Mouse (Mus musculus): ENCODE measurements around the gene Polq. TPM values are rescaled to one million over a fixed set of nuclear protein-coding genes. Genes with fewer than 3 reads are reported as not detected.

Gene Polq
- polyA plus RNA-seq, 1 experiment from 2014 or later: 9.7 TPM

GRCm38 (mm10) chr16:36997650-36998049 lies 13.9 kb upstream of the Polq start:
- H3K27ac ChIP-seq (ENCODE audit: low read depth, low read length): no peak overlapping the region
- H3K9ac ChIP-seq (ENCODE audit: low read length): no peak overlapping the region
- no peak for ATAC-seq (ENCODE audit: insufficient read depth, low FRiP score, low TSS enrichment)
- no peaks in the 10 kb centered on the region for H3K36me3 ChIP-seq (ENCODE audit: control insufficient read depth, insufficient read depth, low read length)
- no peaks in the 10 kb centered on the region for H3K9me3 ChIP-seq (ENCODE audit: control insufficient read depth, low read length)
- WGBS: 83% methylated on average over 6 of the region's 6 CpGs
- H3K27me3 ChIP-seq (ENCODE audit: control insufficient read depth, insufficient read depth, low read length): no peaks in the 10 kb centered on the region
- no peak overlapping the region for H3K4me2 ChIP-seq (ENCODE audit: low read depth)
- no peak for DNase-seq (ENCODE audit: low spot score)
- H3K4me3 ChIP-seq (ENCODE audit: low read depth, low read length): no peak overlapping the region
- H3K4me1 ChIP-seq (ENCODE audit: control insufficient read depth, insufficient read depth, low read length): no peaks in the 10 kb centered on the region

GRCm38 (mm10) chr16:36999366-36999972 lies 12.1 kb upstream of the Polq start:
- H3K9ac ChIP-seq (ENCODE audit: low read length): no peak overlapping the region
- no peaks in the 10 kb centered on the region for H3K4me1 ChIP-seq (ENCODE audit: control insufficient read depth, insufficient read depth, low read length)
- ATAC-seq (ENCODE audit: insufficient read depth, low FRiP score, low TSS enrichment) (no peak), DNase-seq (ENCODE audit: low spot score) (no peak)
- no peaks in the 10 kb centered on the region for H3K9me3 ChIP-seq (ENCODE audit: control insufficient read depth, low read length)
- H3K4me2 ChIP-seq (ENCODE audit: low read depth): no peak overlapping the region
- no peaks in the 10 kb centered on the region for H3K27me3 ChIP-seq (ENCODE audit: control insufficient read depth, insufficient read depth, low read length)
- H3K27ac ChIP-seq (ENCODE audit: low read depth, low read length): no peak overlapping the region
- no peaks in the 10 kb centered on the region for H3K36me3 ChIP-seq (ENCODE audit: control insufficient read depth, insufficient read depth, low read length)
- WGBS: 81% methylated on average over 9 of the region's 9 CpGs
- no peak overlapping the region for H3K4me3 ChIP-seq (ENCODE audit: low read depth, low read length)

DNA sequence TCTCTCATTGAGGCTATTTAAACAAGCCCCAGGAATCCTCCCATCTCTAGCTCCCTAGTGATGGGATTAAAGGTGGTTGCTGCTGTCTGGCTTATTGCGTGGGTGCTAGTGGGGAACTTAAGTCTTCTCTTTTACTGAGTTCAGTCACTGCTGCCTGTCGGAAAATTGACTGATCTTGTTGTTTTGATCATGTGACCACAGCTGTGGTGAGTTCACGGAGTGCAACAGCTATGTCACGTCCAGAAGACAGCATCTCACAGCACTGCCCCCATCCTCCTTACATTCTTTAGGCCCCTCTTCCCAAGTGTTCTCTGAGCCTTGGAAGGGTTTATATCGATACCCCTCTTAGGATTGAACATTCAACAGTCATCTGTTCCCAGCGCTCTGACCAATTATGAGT lies 2.3 kb upstream of the Polq start:
- H3K4me1 ChIP-seq (ENCODE audit: control insufficient read depth, insufficient read depth, low read length): peaks cover 3% of the 10 kb centered on the region; the same call in 1 of the 2 replicates
- H3K9ac ChIP-seq (ENCODE audit: low read length): no peak overlapping the region
- 75% methylated on average over 6 of the region's 6 CpGs for WGBS
- H3K4me3 ChIP-seq (ENCODE audit: low read depth, low read length): no peak overlapping the region
- no peak overlapping the region for H3K4me2 ChIP-seq (ENCODE audit: low read depth)
- no peaks in the 10 kb centered on the region for H3K27me3 ChIP-seq (ENCODE audit: control insufficient read depth, insufficient read depth, low read length)
- no peak for DNase-seq (ENCODE audit: low spot score)
- H3K36me3 ChIP-seq (ENCODE audit: control insufficient read depth, insufficient read depth, low read length): no peaks in the 10 kb centered on the region
- no peaks in the 10 kb centered on the region for H3K9me3 ChIP-seq (ENCODE audit: control insufficient read depth, low read length)
- no peak for ATAC-seq (ENCODE audit: insufficient read depth, low FRiP score, low TSS enrichment)
- H3K27ac ChIP-seq (ENCODE audit: low read depth, low read length): no peak overlapping the region

- DNase-seq (ENCODE audit: low spot score) (no peak), ATAC-seq (ENCODE audit: insufficient read depth, low FRiP score, low TSS enrichment) (0 out of 2 replicates have a peak, but pooled peaks have one; percentile 49)
- H3K36me3 ChIP-seq (ENCODE audit: control insufficient read depth, insufficient read depth, low read length): no peaks in the 10 kb centered on the region
- WGBS: 67% methylated on average over 4 of the region's 4 CpGs
- no peak overlapping the region for H3K4me3 ChIP-seq (ENCODE audit: low read depth, low read length)
- H3K9me3 ChIP-seq (ENCODE audit: control insufficient read depth, low read length): no peaks in the 10 kb centered on the region
- H3K9ac ChIP-seq (ENCODE audit: low read length): no peak overlapping the region
- peaks cover 3% of the 10 kb centered on the region; the same call in 1 of the 2 replicates for H3K4me1 ChIP-seq (ENCODE audit: control insufficient read depth, insufficient read depth, low read length)
- H3K27ac ChIP-seq (ENCODE audit: low read depth, low read length): no peak overlapping the region
- no peak overlapping the region for H3K4me2 ChIP-seq (ENCODE audit: low read depth)
- no peaks in the 10 kb centered on the region for H3K27me3 ChIP-seq (ENCODE audit: control insufficient read depth, insufficient read depth, low read length)
Observed at GRCm38 (mm10) chr16:37010370-37010769, 1.2 kb upstream of the Polq start.

GRCm38 (mm10) chr16:37011922-37012289 lies 320 bp downstream of the Polq start:
- Histone ChIP-seq H3K9ac (ENCODE audit: low read length) (peak overlapping the region; percentile 72), H3K4me3 (ENCODE audit: low read depth, low read length) (peak overlapping the region; percentile 79), H3K4me1 (ENCODE audit: control insufficient read depth, insufficient read depth, low read length) (peaks cover 3% of the 10 kb centered on the region; the same call in 1 of the 2 replicates), H3K36me3 (ENCODE audit: control insufficient read depth, insufficient read depth, low read length) (no peaks in the 10 kb centered on the region), H3K27me3 (ENCODE audit: control insufficient read depth, insufficient read depth, low read length) (no peaks in the 10 kb centered on the region), H3K4me2 (ENCODE audit: low read depth) (peak overlapping the region; percentile 71), H3K9me3 (ENCODE audit: control insufficient read depth, low read length) (no peaks in the 10 kb centered on the region), H3K27ac (ENCODE audit: low read depth, low read length) (no peak overlapping the region)
- peak; percentile 45; the same call in 1 of the 2 replicates for ATAC-seq (ENCODE audit: insufficient read depth, low FRiP score, low TSS enrichment)
- WGBS: under 1% methylated on average over 26 of the region's 26 CpGs
- no peak for DNase-seq (ENCODE audit: low spot score)

GRCm38 (mm10) chr16:37012336-37012735 lies 750 bp downstream of the Polq start:
- no peak for ATAC-seq (ENCODE audit: insufficient read depth, low FRiP score, low TSS enrichment)
- H3K27me3 ChIP-seq (ENCODE audit: control insufficient read depth, insufficient read depth, low read length): no peaks in the 10 kb centered on the region

GRCm38 (mm10) chr16:37027581-37027980 lies 16.0 kb downstream of the Polq start:
- Histone ChIP-seq H3K4me3 (ENCODE audit: low read depth, low read length) (no peak overlapping the region), H3K9me3 (ENCODE audit: control insufficient read depth, low read length) (no peaks in the 10 kb centered on the region), H3K4me1 (ENCODE audit: control insufficient read depth, insufficient read depth, low read length) (no peaks in the 10 kb centered on the region), H3K9ac (ENCODE audit: low read length) (no peak overlapping the region), H3K27ac (ENCODE audit: low read depth, low read length) (no peak overlapping the region), H3K27me3 (ENCODE audit: control insufficient read depth, insufficient read depth, low read length) (no peaks in the 10 kb centered on the region), H3K4me2 (ENCODE audit: low read depth) (no peak overlapping the region), H3K36me3 (ENCODE audit: control insufficient read depth, insufficient read depth, low read length) (no peaks in the 10 kb centered on the region; the same call in none of the 2 replicates)
- WGBS: 85% methylated on average over 3 of the region's 3 CpGs
- no peak for DNase-seq (ENCODE audit: low spot score)
- ATAC-seq (ENCODE audit: insufficient read depth, low FRiP score, low TSS enrichment): no peak

More at GRCm38 (mm10) chr16:37012336-37012735, 750 bp downstream of the Polq start:
- WGBS: 67% methylated on average over 5 of the region's 5 CpGs
- DNase-seq (ENCODE audit: low spot score): no peak
- H3K4me1 ChIP-seq (ENCODE audit: control insufficient read depth, insufficient read depth, low read length): peaks cover 3% of the 10 kb centered on the region; the same call in 1 of the 2 replicates
- H3K36me3 ChIP-seq (ENCODE audit: control insufficient read depth, insufficient read depth, low read length): no peaks in the 10 kb centered on the region
- peak overlapping the region; percentile 71 for H3K4me2 ChIP-seq (ENCODE audit: low read depth)
- no peak overlapping the region for H3K27ac ChIP-seq (ENCODE audit: low read depth, low read length)
- no peaks in the 10 kb centered on the region for H3K9me3 ChIP-seq (ENCODE audit: control insufficient read depth, low read length)
- peak overlapping the region; percentile 79 for H3K4me3 ChIP-seq (ENCODE audit: low read depth, low read length)
- peak overlapping the region; percentile 72 for H3K9ac ChIP-seq (ENCODE audit: low read length)

DNA sequence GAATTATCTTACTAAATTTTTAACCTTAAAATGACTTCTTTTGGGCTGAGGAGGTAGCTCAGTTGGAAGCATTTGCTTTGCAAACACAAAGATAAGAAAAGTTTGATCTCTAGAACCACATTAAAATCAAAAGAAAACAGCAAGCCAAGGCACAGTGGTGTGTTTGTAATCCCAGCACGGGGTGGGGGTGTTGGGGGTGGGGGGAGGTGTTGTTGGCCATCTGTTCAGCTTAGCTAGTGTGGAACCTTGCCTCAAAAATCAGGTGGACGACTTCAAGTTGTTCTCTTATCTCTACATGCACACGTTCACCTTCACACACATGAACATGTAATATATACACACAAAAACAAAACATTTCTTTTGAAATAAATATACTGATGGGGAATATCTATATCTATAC lies 20.4 kb downstream of the Polq start:
- 77% methylated on average over 3 of the region's 3 CpGs for WGBS
- Histone ChIP-seq H3K9me3 (ENCODE audit: control insufficient read depth, low read length) (no peaks in the 10 kb centered on the region), H3K36me3 (ENCODE audit: control insufficient read depth, insufficient read depth, low read length) (no peaks in the 10 kb centered on the region; the same call in 1 of the 2 replicates), H3K4me1 (ENCODE audit: control insufficient read depth, insufficient read depth, low read length) (no peaks in the 10 kb centered on the region), H3K4me3 (ENCODE audit: low read depth, low read length) (no peak overlapping the region), H3K4me2 (ENCODE audit: low read depth) (no peak overlapping the region), H3K27ac (ENCODE audit: low read depth, low read length) (no peak overlapping the region), H3K27me3 (ENCODE audit: control insufficient read depth, insufficient read depth, low read length) (no peaks in the 10 kb centered on the region), H3K9ac (ENCODE audit: low read length) (no peak overlapping the region)
- ATAC-seq (ENCODE audit: insufficient read depth, low FRiP score, low TSS enrichment) (no peak), DNase-seq (ENCODE audit: low spot score) (no peak)

DNA sequence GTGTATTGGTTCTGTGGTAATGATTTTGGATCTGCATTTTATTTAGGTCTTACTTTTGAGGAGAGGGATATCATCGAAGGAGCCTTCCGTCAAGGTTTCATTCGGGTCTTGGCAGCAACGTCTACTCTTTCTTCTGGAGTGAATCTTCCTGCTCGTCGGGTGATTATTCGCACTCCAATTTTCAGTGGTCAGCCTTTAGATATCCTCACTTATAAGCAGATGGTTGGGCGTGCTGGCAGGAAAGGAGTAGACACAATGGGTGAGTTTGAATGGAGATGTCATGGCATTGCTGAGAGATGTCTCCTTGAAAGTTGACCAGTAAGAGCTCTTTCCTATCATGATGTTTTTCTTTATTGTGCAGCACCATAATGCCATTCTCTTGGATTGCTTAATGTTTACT lies 23.2 kb downstream of the Polq start:
- ATAC-seq (ENCODE audit: insufficient read depth, low FRiP score, low TSS enrichment) (no peak), DNase-seq (ENCODE audit: low spot score) (no peak)
- H3K9ac ChIP-seq (ENCODE audit: low read length): no peak overlapping the region
- H3K4me2 ChIP-seq (ENCODE audit: low read depth): no peak overlapping the region
- no peaks in the 10 kb centered on the region for H3K4me1 ChIP-seq (ENCODE audit: control insufficient read depth, insufficient read depth, low read length)
- no peaks in the 10 kb centered on the region for H3K9me3 ChIP-seq (ENCODE audit: control insufficient read depth, low read length)
- no peak overlapping the region for H3K4me3 ChIP-seq (ENCODE audit: low read depth, low read length)
- H3K27me3 ChIP-seq (ENCODE audit: control insufficient read depth, insufficient read depth, low read length): no peaks in the 10 kb centered on the region
- no peaks in the 10 kb centered on the region; the same call in 1 of the 2 replicates for H3K36me3 ChIP-seq (ENCODE audit: control insufficient read depth, insufficient read depth, low read length)
- WGBS: 96% methylated on average over 8 of the region's 8 CpGs
- no peak overlapping the region for H3K27ac ChIP-seq (ENCODE audit: low read depth, low read length)

Data from neural tube, embryonic 11.5 days (tissue).